Mouse (Mus musculus): ENCODE data around the gene Zfp36l2.
"Not testable (repeated sequence)": the region's sequence is repeated elsewhere in the genome, so short reads cannot be mapped to it uniquely, and the experiment has no call there.

Zfp36l2 gene

DNA sequence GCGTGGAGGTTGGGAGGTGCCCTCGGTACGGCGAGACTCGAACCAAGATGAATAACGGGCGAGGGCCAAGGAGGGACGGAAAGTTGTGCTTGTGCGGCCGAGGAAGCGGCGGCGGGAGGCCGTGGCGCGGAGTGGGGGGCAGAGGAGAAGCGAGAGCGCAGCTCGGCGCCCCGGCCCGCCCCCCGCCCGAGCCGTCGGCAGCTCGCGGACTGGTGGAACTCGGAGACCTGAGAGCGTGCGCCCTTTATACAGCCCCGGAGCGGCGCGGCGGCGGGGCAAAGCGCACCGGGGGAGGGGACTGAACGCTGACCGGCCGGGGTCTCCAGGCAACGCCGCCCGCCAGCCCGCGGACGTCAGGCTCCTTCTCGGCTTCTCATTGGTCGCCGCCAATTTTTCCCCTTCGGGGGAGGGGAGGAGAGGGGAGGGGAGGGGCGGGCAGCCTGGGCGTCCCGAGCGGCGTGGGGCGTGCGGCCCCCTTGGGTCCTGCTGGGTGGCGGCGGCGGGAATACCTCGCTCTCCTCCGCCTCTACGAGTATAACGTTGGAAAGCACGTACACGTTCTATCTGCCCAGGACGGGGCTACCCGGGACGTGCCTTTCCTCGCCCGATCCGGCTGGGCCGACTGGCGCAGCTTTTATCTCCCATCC lies at the start of gene Zfp36l2:
TSS of gene Zfp36l2 (minus strand) at position 221 of the 647 bp plus-strand sequence.
- DNase-seq (ENCODE audit: extremely low spot score, low spot score), result peak; percentile 96

DNA sequence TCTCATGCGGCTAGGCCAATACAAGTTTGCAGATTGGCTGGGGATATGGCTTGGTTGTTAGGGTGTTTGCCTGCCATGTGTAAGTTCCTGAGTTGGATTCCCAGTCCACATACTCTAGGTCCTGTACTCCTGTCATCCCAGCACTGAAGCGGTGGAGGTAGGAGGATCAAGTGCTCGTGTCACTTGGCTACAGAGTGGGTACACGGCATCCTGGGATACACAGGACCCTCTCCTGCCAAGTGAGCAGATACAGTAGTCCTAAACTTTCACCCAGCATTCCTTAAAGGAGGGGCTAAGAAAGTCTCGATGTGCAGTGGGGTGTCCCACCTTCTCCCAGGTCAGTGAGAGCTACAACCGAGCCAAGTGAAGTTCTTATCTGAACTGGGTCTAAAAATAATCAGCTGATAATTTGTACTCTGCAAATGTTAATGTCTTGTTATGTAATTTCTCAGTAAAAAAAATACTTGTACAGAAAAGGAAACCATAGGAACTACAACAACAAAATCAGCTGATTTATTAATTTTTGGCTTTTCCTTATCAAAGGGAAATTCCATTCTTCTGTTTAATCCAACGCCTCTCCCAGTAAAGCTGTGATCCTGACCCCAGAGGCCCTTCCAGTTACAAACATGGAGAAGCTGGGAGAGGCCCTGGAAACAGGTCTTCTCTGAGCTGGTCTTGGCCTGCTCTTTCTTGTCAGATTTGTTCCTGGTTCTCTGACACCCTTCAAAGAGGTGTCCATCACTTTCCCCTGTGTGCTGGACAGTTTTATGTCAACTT lies 49.2 kb upstream of the Zfp36l2 start:
- no peak for DNase-seq (ENCODE audit: extremely low spot score, low spot score)

DNA sequence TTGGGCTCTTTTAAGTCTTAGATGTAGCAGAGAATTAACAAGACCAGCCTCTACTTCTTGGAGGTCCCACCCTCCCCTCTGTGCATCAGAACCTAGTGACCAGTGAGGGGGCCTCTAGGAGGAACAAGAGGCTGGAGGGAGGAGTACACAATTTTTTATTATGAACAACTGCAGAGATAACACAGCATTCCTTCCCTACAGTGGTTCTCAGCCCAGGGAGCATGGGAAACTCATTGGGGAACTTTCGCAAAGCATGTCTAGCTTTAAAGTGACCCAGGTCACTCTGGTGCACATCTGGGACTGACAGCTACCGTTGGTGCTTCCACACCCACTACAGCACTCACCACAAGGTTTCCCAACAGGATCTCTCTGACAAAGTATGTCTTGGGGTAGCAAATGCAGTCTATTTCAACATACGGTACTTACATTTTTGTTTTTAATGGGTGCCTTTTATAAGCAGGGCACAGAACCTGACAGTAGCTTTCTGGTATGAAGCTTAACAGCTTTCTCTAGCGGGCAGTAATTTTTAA lies 47.7 kb upstream of the Zfp36l2 start:
- no peak for DNase-seq (ENCODE audit: extremely low spot score, low spot score)

GRCm38 (mm10) chr17:84234785-84235184 lies 47.0 kb upstream of the Zfp36l2 start:
- DNase-seq (ENCODE audit: extremely low spot score, low spot score), result not testable (repeated sequence)

- DNase-seq (ENCODE audit: extremely low spot score, low spot score), result no peak
Measured at GRCm38 (mm10) chr17:84233758-84234157, 46.0 kb upstream of the Zfp36l2 start.

DNA sequence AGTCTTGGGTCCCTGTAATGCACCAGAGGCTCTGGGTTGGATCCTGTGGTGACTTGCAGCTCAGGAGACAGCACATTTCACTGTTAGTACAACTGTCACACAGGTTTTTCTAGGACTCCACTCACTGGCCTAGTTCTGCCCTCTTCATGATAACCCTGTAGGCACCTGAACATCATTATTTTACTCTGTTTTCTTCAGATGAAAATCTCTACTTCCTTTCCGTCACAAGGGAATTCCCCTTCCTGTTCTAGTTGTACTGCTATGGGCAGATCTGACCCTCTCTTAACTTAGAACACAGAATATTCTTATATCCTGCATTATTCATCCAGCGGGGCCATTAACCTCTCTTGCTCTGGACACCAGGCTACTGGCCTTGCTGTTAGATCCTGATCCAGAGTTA lies 43.6 kb upstream of the Zfp36l2 start:
- DNase-seq (ENCODE audit: extremely low spot score, low spot score), result no peak

GRCm38 (mm10) chr17:84228223-84228622 lies 40.5 kb upstream of the Zfp36l2 start:
- no peak for DNase-seq (ENCODE audit: extremely low spot score, low spot score)

- DNase-seq (ENCODE audit: extremely low spot score, low spot score), result no peak
Measured at GRCm38 (mm10) chr17:84226681-84227080, 38.9 kb upstream of the Zfp36l2 start.

- DNase-seq (ENCODE audit: extremely low spot score, low spot score), result no peak
Measured at GRCm38 (mm10) chr17:84226231-84226630, 38.5 kb upstream of the Zfp36l2 start.

GRCm38 (mm10) chr17:84224217-84224887 lies 36.6 kb upstream of the Zfp36l2 start:
- DNase-seq (ENCODE audit: extremely low spot score, low spot score), result no peak

- not testable (repeated sequence) for DNase-seq (ENCODE audit: extremely low spot score, low spot score)
Measured at GRCm38 (mm10) chr17:84218841-84219240, 31.1 kb upstream of the Zfp36l2 start.

DNA sequence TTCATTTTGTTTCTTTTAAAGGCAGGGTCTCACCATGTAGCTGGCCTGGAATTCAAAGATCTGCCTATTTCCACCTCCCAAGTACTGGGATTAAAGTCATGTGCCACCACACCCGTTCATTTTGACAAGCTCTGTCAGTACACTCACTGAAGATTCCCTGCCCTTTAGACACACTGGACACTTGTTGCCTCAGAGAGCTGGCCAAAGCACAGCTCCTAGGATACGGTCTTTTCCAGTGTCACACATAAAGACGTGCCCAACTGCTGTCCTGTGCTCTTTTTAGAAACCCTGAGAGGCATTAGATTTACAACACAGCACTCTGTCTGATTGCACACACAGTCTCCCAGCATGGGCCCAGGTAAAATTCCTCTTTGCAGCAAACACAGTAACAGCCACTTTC lies 29.9 kb upstream of the Zfp36l2 start:
- no peak for DNase-seq (ENCODE audit: extremely low spot score, low spot score)

DNA sequence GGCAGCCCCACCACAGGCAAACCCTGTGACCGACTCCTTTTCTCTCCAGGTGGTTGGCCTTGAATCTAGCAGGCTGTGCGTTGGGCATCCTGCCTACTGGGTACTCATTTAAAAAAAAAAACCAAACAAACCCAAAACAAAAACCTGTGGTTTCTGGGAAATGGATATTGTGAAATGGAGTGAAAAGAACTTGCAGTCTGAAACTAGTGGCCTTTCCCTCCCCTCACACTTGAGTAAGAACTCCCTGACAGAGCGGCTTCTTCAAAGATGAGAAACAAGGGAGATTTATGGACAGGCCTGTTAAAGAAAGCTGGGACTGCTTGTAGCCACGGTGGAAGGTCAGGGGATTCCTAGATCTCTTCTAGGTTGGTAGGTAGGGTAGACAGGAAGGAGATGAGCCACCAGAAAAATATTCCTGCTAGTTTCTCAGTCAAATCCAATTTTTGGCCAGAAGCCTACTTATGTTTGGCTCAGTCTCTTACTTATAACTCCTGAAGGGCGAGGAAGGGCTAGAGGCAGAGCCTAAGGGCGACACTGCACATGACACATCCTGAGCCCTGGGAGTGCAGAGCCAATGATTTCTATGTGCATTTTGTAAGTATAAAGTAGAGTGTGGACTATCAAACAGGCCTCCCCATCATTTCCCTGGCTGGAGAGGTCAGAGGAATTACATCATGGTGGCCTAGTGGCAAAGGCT lies 27.7 kb upstream of the Zfp36l2 start:
- DNase-seq (ENCODE audit: extremely low spot score, low spot score), result no peak

DNA sequence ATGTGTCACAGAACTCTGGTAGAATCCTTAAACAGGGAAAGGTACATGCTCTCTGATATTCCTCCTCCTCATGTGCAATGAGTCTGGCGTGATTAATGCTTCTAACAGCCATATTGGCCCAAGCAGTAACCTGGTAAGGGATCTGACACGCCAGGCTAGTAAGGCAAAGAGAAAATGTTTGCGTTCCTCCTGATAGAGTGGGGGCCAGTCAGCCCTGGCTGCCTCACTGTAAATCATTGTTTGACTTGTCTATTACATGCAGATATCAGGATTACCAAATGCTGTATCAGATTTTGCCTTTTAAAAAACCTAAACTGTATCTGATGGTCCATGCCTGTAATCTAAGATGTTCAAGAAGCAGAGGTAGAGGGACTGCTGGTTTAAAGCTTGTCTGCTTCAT lies 25.7 kb upstream of the Zfp36l2 start:
- no peak for DNase-seq (ENCODE audit: extremely low spot score, low spot score)

GRCm38 (mm10) chr17:84207611-84208010 lies 19.9 kb upstream of the Zfp36l2 start:
- DNase-seq (ENCODE audit: extremely low spot score, low spot score), result no peak

DNA sequence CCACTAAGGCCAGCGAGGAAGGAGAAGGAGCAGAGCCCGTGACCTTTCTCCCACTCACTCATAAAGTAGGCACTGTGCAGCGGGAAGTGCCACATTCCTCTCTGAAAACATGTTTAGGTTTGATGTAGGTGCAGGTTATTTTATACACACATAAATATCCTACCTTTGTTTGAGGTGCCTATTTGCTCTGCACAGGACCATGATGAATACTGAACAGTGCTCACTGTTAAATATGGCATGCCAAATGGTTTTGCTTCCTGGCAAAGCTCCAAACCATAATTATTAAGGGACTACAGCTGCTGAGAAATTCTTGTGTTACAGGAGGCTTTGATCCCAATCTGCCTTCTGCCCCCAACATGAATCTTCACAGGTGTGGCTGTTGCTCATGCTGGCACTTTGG lies 18.5 kb upstream of the Zfp36l2 start:
- DNase-seq (ENCODE audit: extremely low spot score, low spot score), result no peak

DNA sequence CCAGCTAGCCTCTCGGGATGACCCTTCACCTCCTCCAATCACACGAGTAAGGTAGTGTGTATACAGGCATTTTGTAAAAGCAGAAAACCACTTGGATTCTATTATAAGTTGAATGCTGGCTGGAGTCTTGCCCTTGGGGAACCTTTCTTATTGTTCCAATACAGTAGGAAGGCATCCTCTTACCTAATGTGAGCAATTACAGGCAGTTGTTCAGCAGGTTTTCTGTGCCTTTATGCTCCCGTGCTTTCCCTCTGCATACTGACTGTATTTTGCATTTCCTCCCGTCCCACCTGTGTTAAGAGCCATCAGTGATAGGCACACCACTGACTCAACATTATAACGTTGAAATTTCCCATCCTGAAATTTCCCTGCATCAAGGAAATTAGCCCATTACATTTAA lies 17.2 kb upstream of the Zfp36l2 start:
- no peak for DNase-seq (ENCODE audit: extremely low spot score, low spot score)

DNA sequence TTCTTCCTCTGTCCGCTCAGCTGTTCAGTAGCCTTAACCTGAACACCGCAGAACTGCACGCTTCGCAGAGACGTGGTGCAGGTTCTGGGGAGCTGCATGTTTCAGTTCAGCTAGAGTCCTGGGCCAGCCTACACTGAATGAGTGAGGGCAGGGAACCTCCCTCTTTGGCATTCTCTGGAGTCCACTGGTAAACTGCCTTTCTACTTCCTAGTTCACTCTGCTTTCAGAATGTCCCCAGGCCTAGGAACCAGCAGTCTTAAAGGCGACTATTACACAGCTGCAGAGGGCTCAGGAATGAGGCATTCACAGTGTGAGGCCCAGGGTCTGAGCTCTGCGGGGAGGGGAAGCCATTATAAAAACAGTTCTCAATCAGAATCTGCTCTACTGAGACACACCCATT lies 15.6 kb upstream of the Zfp36l2 start:
- DNase-seq (ENCODE audit: extremely low spot score, low spot score), result no peak

- no peak for DNase-seq (ENCODE audit: extremely low spot score, low spot score)
Measured at GRCm38 (mm10) chr17:84201183-84201582, 13.4 kb upstream of the Zfp36l2 start.

GRCm38 (mm10) chr17:84197912-84198344 lies 10.2 kb upstream of the Zfp36l2 start:
- DNase-seq (ENCODE audit: extremely low spot score, low spot score), result no peak

DNA sequence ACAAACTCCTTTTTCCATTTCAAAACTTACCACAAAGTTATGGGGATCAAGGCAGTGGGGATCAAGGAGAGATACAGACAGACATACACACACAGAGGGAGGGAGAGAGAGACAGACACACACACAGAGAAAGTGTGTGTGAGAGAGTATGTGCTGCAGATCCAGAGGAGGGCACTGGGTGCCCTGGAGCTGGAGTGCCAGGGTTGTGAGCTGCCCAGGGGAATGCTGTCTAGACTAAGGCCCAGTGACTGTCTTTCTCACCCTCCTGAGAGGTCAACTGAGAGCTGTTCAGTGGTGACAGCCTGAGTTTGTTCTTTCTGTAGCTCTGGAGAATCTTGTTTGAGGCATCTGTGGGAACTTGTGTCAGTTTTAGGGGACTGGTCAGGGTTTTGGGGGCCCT lies 8.6 kb upstream of the Zfp36l2 start:
- DNase-seq (ENCODE audit: extremely low spot score, low spot score), result no peak

All from neural tube, embryonic 10.5 days (tissue).